Mouse (Mus musculus): ENCODE measurements at regions not wholly inside any gene's neighbourhood (a gene's known extent, or its start where the extent isn't known, plus 50 kb on each side); places are given as distances from the start of the nearest gene placed in this dataset.

GRCm38 (mm10) chr6:10156097-10156496, 1207.9 kb downstream of the Nxph1 start:
- ATAC-seq: no peak
- Histone ChIP-seq H3K36me3 (ENCODE audit: control insufficient read depth, insufficient read depth, low read length) (no peaks in the 10 kb centered on the region), H3K4me2 (ENCODE audit: low read length) (no peak overlapping the region), H3K4me1 (ENCODE audit: control insufficient read depth, insufficient read depth, low read length) (no peaks in the 10 kb centered on the region), H3K9ac (ENCODE audit: low read depth, low read length) (no peak overlapping the region), H3K9me3 (replicated peaks; ENCODE audit: control insufficient read depth, low read length, poor library complexity, severe bottlenecking) (no peaks in the 10 kb centered on the region), H3K27me3 (ENCODE audit: control insufficient read depth, insufficient read depth, low read depth, low read length) (no peaks in the 10 kb centered on the region), H3K27ac (ENCODE audit: low read length) (no peak overlapping the region), H3K4me3 (ENCODE audit: low read depth, low read length) (no peak overlapping the region)
- 64% methylated on average over 2 of the region's 2 CpGs for WGBS

GRCm38 (mm10) chr6:10181590-10182183, 1233.5 kb downstream of the Nxph1 start:
- 57% methylated on average over 7 of the region's 7 CpGs for WGBS
- H3K27ac ChIP-seq (ENCODE audit: low read length): no peak overlapping the region

DNA sequence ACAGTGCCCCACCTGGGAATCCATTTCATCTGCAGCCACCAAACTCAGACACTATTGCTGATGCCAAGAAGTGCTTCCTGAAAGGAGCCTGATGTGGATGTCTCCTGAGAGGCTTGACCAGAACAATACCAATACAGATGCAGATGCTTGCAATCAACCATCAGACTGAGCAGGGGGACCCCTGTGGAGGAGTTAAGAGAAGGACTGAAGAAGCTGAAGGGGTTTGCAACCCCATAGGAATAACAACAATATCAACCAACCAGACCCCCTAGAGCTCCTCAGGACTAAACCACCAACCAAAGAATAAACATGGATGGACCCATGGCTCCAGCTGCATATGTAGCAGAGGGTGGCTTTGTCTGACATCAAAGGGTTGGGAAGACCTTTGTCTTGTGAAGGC, 1237.7 kb downstream of the Nxph1 start:
- no peak overlapping the region for H3K9ac ChIP-seq (ENCODE audit: low read depth, low read length)
- no peaks in the 10 kb centered on the region for H3K4me1 ChIP-seq (ENCODE audit: control insufficient read depth, insufficient read depth, low read length)
- no peak overlapping the region for H3K4me2 ChIP-seq (ENCODE audit: low read length)
- no peak overlapping the region for H3K27ac ChIP-seq (ENCODE audit: low read length)
- H3K4me3 ChIP-seq (ENCODE audit: low read depth, low read length): no peak overlapping the region
- ATAC-seq: no peak
- no peaks in the 10 kb centered on the region for H3K9me3 ChIP-seq (replicated peaks; ENCODE audit: control insufficient read depth, low read length, poor library complexity, severe bottlenecking)
- H3K27me3 ChIP-seq (ENCODE audit: control insufficient read depth, insufficient read depth, low read depth, low read length): no peaks in the 10 kb centered on the region
- H3K36me3 ChIP-seq (ENCODE audit: control insufficient read depth, insufficient read depth, low read length): no peaks in the 10 kb centered on the region

More at GRCm38 (mm10) chr6:10181590-10182183, 1233.5 kb downstream of the Nxph1 start:
- no peaks in the 10 kb centered on the region for H3K4me1 ChIP-seq (ENCODE audit: control insufficient read depth, insufficient read depth, low read length)
- H3K27me3 ChIP-seq (ENCODE audit: control insufficient read depth, insufficient read depth, low read depth, low read length): no peaks in the 10 kb centered on the region
- ATAC-seq: peak; percentile 75
- H3K4me3 ChIP-seq (ENCODE audit: low read depth, low read length): no peak overlapping the region
- H3K9ac ChIP-seq (ENCODE audit: low read depth, low read length): no peak overlapping the region
- no peak overlapping the region for H3K4me2 ChIP-seq (ENCODE audit: low read length)
- H3K36me3 ChIP-seq (ENCODE audit: control insufficient read depth, insufficient read depth, low read length): no peaks in the 10 kb centered on the region
- H3K9me3 ChIP-seq (replicated peaks; ENCODE audit: control insufficient read depth, low read length, poor library complexity, severe bottlenecking): no peaks in the 10 kb centered on the region

Measured in midbrain, embryonic 16.5 days (tissue).